Mouse (Mus musculus) lung, postnatal 25 days (tissue): ENCODE data around the gene Tnfsf13b.

Source experiments
- DNase-seq: peaks from one replicate; pipeline ENCODE4 v3.0.0; 2022; ENCODE audit warnings: low spot score

Gene Tnfsf13b

GRCm38 (mm10) chr8:10006156-10006985 lies at the start of gene Tnfsf13b:
Gene Tnfsf13b (plus strand): TSS chr8:10006467.
- peak; percentile 22 for DNase-seq

- DNase-seq, result no peak
Measured at GRCm38 (mm10) chr8:9958338-9958737, 47.9 kb upstream of the Tnfsf13b start.

GRCm38 (mm10) chr8:9959919-9960318 lies 46.3 kb upstream of the Tnfsf13b start:
- no peak for DNase-seq

- no peak for DNase-seq
Measured at GRCm38 (mm10) chr8:9971866-9972265, 34.4 kb upstream of the Tnfsf13b start.

GRCm38 (mm10) chr8:9975276-9975675 lies 31.0 kb upstream of the Tnfsf13b start:
- no peak for DNase-seq

- DNase-seq, result peak; percentile 99
Measured at GRCm38 (mm10) chr8:9975898-9976611, 30.2 kb upstream of the Tnfsf13b start.

GRCm38 (mm10) chr8:9977016-9977415 lies 29.3 kb upstream of the Tnfsf13b start:
- no peak for DNase-seq

GRCm38 (mm10) chr8:9977573-9978314 lies 28.5 kb upstream of the Tnfsf13b start, which contains the start of the genes Lig4 and Abhd13:
Gene Lig4 (minus strand): TSS chr8:9977686.
Gene Abhd13 (plus strand): TSS chr8:9977707.
- peak; percentile 98 for DNase-seq

GRCm38 (mm10) chr8:9978475-9979230 lies 27.6 kb upstream of the Tnfsf13b start:
- DNase-seq, result no peak

GRCm38 (mm10) chr8:9979746-9980145 lies 26.5 kb upstream of the Tnfsf13b start:
- DNase-seq, result no peak

- no peak for DNase-seq
Measured at GRCm38 (mm10) chr8:9980188-9980587, 26.1 kb upstream of the Tnfsf13b start.

- DNase-seq, result no peak
Measured at GRCm38 (mm10) chr8:10004115-10004514, 2.2 kb upstream of the Tnfsf13b start.

- no peak for DNase-seq
Measured at GRCm38 (mm10) chr8:10006986-10007659, 856 bp downstream of the Tnfsf13b start.

- no peak for DNase-seq
Measured at GRCm38 (mm10) chr8:10007660-10008028, 1.4 kb downstream of the Tnfsf13b start.

GRCm38 (mm10) chr8:10016252-10016651 lies 10.0 kb downstream of the Tnfsf13b start:
- no peak for DNase-seq

- peak; percentile 25 for DNase-seq
Measured at GRCm38 (mm10) chr8:10017231-10017630, 11.0 kb downstream of the Tnfsf13b start.

GRCm38 (mm10) chr8:10030320-10031060 lies 24.2 kb downstream of the Tnfsf13b start:
- no peak for DNase-seq

GRCm38 (mm10) chr8:10031177-10031576 lies 24.9 kb downstream of the Tnfsf13b start:
- no peak for DNase-seq

- peak; percentile 44 for DNase-seq
Measured at GRCm38 (mm10) chr8:10040866-10041265, 34.6 kb downstream of the Tnfsf13b start.

GRCm38 (mm10) chr8:10043842-10044510 lies 37.7 kb downstream of the Tnfsf13b start:
- DNase-seq, result peak; percentile 24
